Mouse (Mus musculus): Measurements from ENCODE around the gene Ccdc102a. TPM values are rescaled to one million over a fixed set of nuclear protein-coding genes. Genes with fewer than 3 reads are reported as not detected.

Ccdc102a gene
- total and polyA plus RNA-seq, 2 experiments from 2014 or later: 4.8 to 8.1 TPM

DNA sequence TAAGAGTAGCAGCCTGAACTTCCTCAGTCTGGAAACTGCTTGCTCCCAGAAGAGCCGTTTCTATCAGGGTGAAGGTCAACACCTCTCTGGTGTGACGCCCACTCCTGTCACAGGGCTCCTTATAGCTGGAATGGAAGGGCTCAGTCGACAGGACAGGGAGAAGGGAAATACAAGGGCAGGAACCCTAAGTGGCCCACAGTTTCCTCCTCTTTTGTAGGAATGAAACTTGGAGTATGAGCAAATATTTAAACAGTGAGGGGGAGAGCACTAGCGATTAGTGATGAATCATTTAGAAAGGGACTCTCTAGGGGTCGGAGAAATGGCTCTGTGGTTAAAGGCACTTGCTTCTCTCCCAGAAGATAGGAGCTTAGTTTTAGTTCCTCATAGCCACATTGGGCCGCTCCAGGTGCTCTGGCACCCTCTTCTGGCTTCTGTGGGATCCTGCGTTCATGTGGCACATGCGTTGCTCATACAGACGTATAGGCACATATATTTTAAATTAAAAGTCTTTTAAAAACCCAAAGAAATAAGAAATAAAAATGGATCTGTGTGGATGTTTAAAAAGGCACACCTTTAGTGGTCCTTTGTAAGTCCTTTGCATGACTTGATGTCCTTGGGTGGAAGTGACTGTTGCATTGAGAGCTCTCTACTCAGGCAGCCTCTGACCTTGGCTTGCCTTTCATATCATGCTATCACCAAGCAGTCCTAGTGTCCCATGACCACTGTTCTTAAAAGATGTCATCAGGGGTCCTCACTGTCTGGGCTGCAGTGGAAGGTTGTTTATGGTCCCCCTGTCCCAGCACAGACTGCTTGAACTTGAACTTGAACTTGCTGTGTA lies 37.2 kb upstream of the Ccdc102a start:
- Histone ChIP-seq H3K9ac (no peak overlapping the region), H3K27ac (ENCODE audit: low read depth, low read length) (no peak overlapping the region), H3K36me3 (ENCODE audit: insufficient read depth) (no peaks in the 10 kb centered on the region), H3K9me3 (ENCODE audit: low read length) (no peaks in the 10 kb centered on the region), H3K4me3 (ENCODE audit: low read depth, low read length) (no peak overlapping the region), H3K4me2 (ENCODE audit: low read depth) (no peak overlapping the region), H3K4me1 (ENCODE audit: insufficient read depth) (no peaks in the 10 kb centered on the region), H3K27me3 (ENCODE audit: insufficient read depth, low read length) (no peaks in the 10 kb centered on the region)
- ATAC-seq (peak; percentile 75), DNase-seq (peak; percentile 83)
- 35% methylated on average over 9 of the region's 9 CpGs for WGBS
- peak; percentile 70 for TF ChIP-seq CTCF (IDR thresholded peaks at IDR 0.05; ENCODE audit: low read depth)

GRCm38 (mm10) chr8:94954368-94954737 lies 36.5 kb upstream of the Ccdc102a start:
- ATAC-seq: peak; percentile 60; the same call in 1 of the 2 replicates
- Histone ChIP-seq H3K9ac (no peak overlapping the region), H3K4me2 (ENCODE audit: low read depth) (no peak overlapping the region), H3K4me1 (ENCODE audit: insufficient read depth) (no peaks in the 10 kb centered on the region), H3K27ac (ENCODE audit: low read depth, low read length) (no peak overlapping the region), H3K27me3 (ENCODE audit: insufficient read depth, low read length) (no peaks in the 10 kb centered on the region), H3K36me3 (ENCODE audit: insufficient read depth) (no peaks in the 10 kb centered on the region), H3K9me3 (ENCODE audit: low read length) (no peaks in the 10 kb centered on the region), H3K4me3 (ENCODE audit: low read depth, low read length) (no peak overlapping the region)
- DNase-seq: peak; percentile 54
- TF ChIP-seq CTCF (IDR thresholded peaks at IDR 0.05; ENCODE audit: low read depth): no peak
- WGBS: 43% methylated on average over 7 of the region's 7 CpGs

GRCm38 (mm10) chr8:94953624-94954367 lies 35.9 kb upstream of the Ccdc102a start:
- H3K36me3 ChIP-seq (ENCODE audit: insufficient read depth): no peaks in the 10 kb centered on the region
- no peak overlapping the region for H3K4me2 ChIP-seq (ENCODE audit: low read depth)
- no peak overlapping the region for H3K9ac ChIP-seq
- no peaks in the 10 kb centered on the region for H3K27me3 ChIP-seq (ENCODE audit: insufficient read depth, low read length)
- no peak overlapping the region for H3K27ac ChIP-seq (ENCODE audit: low read depth, low read length)
- DNase-seq: no peak
- no peaks in the 10 kb centered on the region for H3K9me3 ChIP-seq (ENCODE audit: low read length)
- no peak overlapping the region for H3K4me3 ChIP-seq (ENCODE audit: low read depth, low read length)
- no peaks in the 10 kb centered on the region for H3K4me1 ChIP-seq (ENCODE audit: insufficient read depth)
- 67% methylated on average over 7 of the region's 7 CpGs for WGBS
- ATAC-seq: no peak
- TF ChIP-seq CTCF (IDR thresholded peaks at IDR 0.05; ENCODE audit: low read depth): no peak

DNA sequence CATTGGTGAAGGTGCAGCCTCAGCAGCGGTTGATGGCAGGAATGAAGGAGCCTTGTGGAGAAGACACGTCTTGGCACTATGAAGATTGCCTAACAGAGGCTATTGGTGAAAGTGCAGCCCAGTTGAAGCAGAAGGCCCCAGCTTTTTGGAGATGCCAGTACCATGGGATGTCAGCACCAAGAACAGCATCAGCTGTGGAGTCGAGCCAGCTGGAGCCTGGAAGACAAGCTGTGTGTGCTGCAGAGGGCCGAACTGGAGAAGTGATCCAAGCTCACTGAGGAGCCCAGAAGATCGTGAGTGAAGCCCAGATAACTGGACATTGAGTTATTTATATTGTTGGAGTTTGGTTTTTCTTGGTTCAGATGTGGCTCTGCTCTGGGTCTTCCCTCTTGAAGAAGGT lies 34.2 kb upstream of the Ccdc102a start:
- TF ChIP-seq CTCF (IDR thresholded peaks at IDR 0.05; ENCODE audit: low read depth): no peak

GRCm38 (mm10) chr8:94950458-94950857 lies 32.6 kb upstream of the Ccdc102a start:
- no peak overlapping the region for H3K9ac ChIP-seq
- ATAC-seq: no peak
- H3K4me1 ChIP-seq (ENCODE audit: insufficient read depth): no peaks in the 10 kb centered on the region
- no peak overlapping the region for H3K4me2 ChIP-seq (ENCODE audit: low read depth)
- H3K4me3 ChIP-seq (ENCODE audit: low read depth, low read length): no peak overlapping the region
- H3K9me3 ChIP-seq (ENCODE audit: low read length): no peaks in the 10 kb centered on the region
- H3K27ac ChIP-seq (ENCODE audit: low read depth, low read length): no peak overlapping the region
- DNase-seq: no peak
- H3K36me3 ChIP-seq (ENCODE audit: insufficient read depth): no peaks in the 10 kb centered on the region
- H3K27me3 ChIP-seq (ENCODE audit: insufficient read depth, low read length): no peaks in the 10 kb centered on the region
- TF ChIP-seq CTCF (IDR thresholded peaks at IDR 0.05; ENCODE audit: low read depth): no peak
- WGBS: 77% methylated on average over 5 of the region's 5 CpGs

More for the DNA sequence above, 34.2 kb upstream of the Ccdc102a start:
- Histone ChIP-seq H3K4me1 (ENCODE audit: insufficient read depth) (no peaks in the 10 kb centered on the region), H3K4me3 (ENCODE audit: low read depth, low read length) (no peak overlapping the region), H3K9me3 (ENCODE audit: low read length) (no peaks in the 10 kb centered on the region), H3K4me2 (ENCODE audit: low read depth) (no peak overlapping the region), H3K36me3 (ENCODE audit: insufficient read depth) (no peaks in the 10 kb centered on the region), H3K27ac (ENCODE audit: low read depth, low read length) (no peak overlapping the region), H3K9ac (no peak overlapping the region), H3K27me3 (ENCODE audit: insufficient read depth, low read length) (no peaks in the 10 kb centered on the region)
- WGBS: 75% methylated on average over 5 of the region's 5 CpGs
- ATAC-seq (no peak), DNase-seq (no peak)

DNA sequence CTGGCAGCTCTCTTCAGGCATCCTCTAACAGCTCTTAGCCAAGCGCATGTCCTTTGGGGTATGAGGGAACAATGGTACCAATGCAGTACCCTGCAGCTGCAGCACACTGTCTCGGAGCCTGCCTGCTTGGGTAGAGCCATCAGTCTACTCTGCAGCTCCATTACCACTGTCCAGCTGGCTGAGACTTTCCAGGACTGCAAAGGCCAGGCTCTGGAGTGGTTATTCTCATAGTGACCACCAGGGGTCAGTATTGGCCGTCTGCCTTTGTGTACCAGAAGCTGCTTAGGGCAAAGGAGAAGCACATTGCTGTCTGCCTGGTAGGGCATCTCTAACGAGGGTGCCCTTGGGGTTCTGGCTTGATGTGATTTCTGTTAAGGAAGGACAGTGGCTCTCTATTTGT lies 32.1 kb upstream of the Ccdc102a start:
- TF ChIP-seq CTCF (IDR thresholded peaks at IDR 0.05; ENCODE audit: low read depth): peak; percentile 98
- Histone ChIP-seq H3K27me3 (ENCODE audit: insufficient read depth, low read length) (no peaks in the 10 kb centered on the region), H3K9ac (no peak overlapping the region), H3K36me3 (ENCODE audit: insufficient read depth) (no peaks in the 10 kb centered on the region), H3K27ac (ENCODE audit: low read depth, low read length) (no peak overlapping the region), H3K9me3 (ENCODE audit: low read length) (no peaks in the 10 kb centered on the region), H3K4me1 (ENCODE audit: insufficient read depth) (no peaks in the 10 kb centered on the region), H3K4me2 (ENCODE audit: low read depth) (no peak overlapping the region), H3K4me3 (ENCODE audit: low read depth, low read length) (no peak overlapping the region)
- ATAC-seq (peak; percentile 71), DNase-seq (peak; percentile 87)
- WGBS: 16% methylated on average over 4 of the region's 4 CpGs

GRCm38 (mm10) chr8:94949010-94949409 lies 31.1 kb upstream of the Ccdc102a start:
- Histone ChIP-seq H3K4me2 (ENCODE audit: low read depth) (no peak overlapping the region), H3K9me3 (ENCODE audit: low read length) (no peaks in the 10 kb centered on the region), H3K9ac (no peak overlapping the region), H3K4me3 (ENCODE audit: low read depth, low read length) (no peak overlapping the region), H3K4me1 (ENCODE audit: insufficient read depth) (no peaks in the 10 kb centered on the region), H3K36me3 (ENCODE audit: insufficient read depth) (no peaks in the 10 kb centered on the region), H3K27ac (ENCODE audit: low read depth, low read length) (no peak overlapping the region), H3K27me3 (ENCODE audit: insufficient read depth, low read length) (no peaks in the 10 kb centered on the region)
- 87% methylated on average over 4 of the region's 4 CpGs for WGBS
- ATAC-seq (no peak), DNase-seq (no peak)
- peak; percentile 32 for TF ChIP-seq CTCF (IDR thresholded peaks at IDR 0.05; ENCODE audit: low read depth)
